Comparison of ENCODE assay signal across 21 mouse cellular contexts in the genomic region with DNA sequence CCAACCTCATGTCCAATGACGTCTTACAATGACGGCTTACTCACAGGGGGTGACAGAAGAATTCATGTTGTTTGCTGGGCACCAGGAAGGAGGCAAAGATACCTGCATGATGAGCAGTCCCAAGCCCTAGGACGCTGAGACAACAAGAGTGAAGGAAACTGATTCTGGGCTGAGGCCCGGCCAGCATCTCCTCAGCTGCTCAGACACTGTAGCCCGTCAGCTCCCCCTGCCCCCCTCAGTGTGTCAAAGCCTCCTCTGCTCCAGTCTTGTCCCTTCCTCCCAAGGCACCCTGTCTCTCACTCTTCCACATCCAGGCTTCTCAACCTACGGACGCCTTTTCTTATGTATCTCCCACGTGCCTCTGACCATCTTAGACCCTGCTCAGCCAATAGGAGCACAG. TPM values are rescaled to one million over a fixed set of nuclear protein-coding genes. Genes with fewer than 3 reads are reported as not detected.
"Had no signal": no experiment of that assay in that cellular context is flagged by ENCODE, and none has a peak within 500 bp of the region (broad histone marks: within the 10 kb centered on the region; RNA-seq: fewer than 3 reads in every experiment).

No protein-coding gene starts in this region.

- H3K27me3 ChIP-seq: midbrain, embryonic 13.5 days; midbrain, embryonic 15.5 days; neural tube, embryonic 12.5 days; stomach, embryonic 15.5 days had no signal

- H3K27ac ChIP-seq: liver, embryonic 14.5 days; midbrain, embryonic 13.5 days; midbrain, embryonic 15.5 days; neural tube, embryonic 12.5 days; stomach, embryonic 15.5 days; stomach, postnatal 0 days had no signal

- H3K36me3 ChIP-seq: midbrain, embryonic 13.5 days; midbrain, embryonic 15.5 days; neural tube, embryonic 12.5 days; stomach, embryonic 15.5 days had no signal

- H3K9me3 ChIP-seq: midbrain, embryonic 13.5 days; midbrain, embryonic 15.5 days; neural tube, embryonic 12.5 days; stomach, embryonic 15.5 days had no signal

- H3K4me3 ChIP-seq: midbrain, embryonic 13.5 days; midbrain, embryonic 15.5 days; neural tube, embryonic 12.5 days; stomach, embryonic 15.5 days had no signal

- H3K4me1 ChIP-seq: midbrain, embryonic 13.5 days; midbrain, embryonic 15.5 days; neural tube, embryonic 12.5 days; stomach, embryonic 15.5 days had no signal

- H3K4me2 ChIP-seq: lung, embryonic 14.5 days; midbrain, embryonic 11.5 days; midbrain, embryonic 13.5 days; midbrain, embryonic 15.5 days; neural tube, embryonic 12.5 days; stomach, embryonic 15.5 days had no signal

- H3K9ac ChIP-seq: liver, embryonic 14.5 days; lung, embryonic 14.5 days; midbrain, embryonic 13.5 days; midbrain, embryonic 15.5 days; neural tube, embryonic 12.5 days; stomach, embryonic 15.5 days had no signal

- DNase-seq: lung, adult 18-20 months; lung, embryonic 14.5 days; lung, postnatal 10 days; lung, postnatal 4 days; right cerebral cortex, postnatal 14 days; thymus, adult 18-20 months; thymus, postnatal 14 days; thymus, postnatal 36 days had no signal

RNA-seq across cellular contexts. Expression of a gene that starts 14.7 kb away (rescaled TPM):
- polyA plus RNA-seq: liver, embryonic 14.5 days; liver, embryonic 16.5 days; lung, embryonic 14.5 days; lung, embryonic 16.5 days; midbrain, embryonic 11.5 days; midbrain, embryonic 13.5 days; midbrain, embryonic 15.5 days; midbrain, postnatal 0 days; neural tube, embryonic 12.5 days; neural tube, embryonic 14.5 days; spleen, adult 2 months; stomach, embryonic 15.5 days; stomach, postnatal 0 days; thymus, postnatal 0 days had no signal

RNA-seq across cellular contexts. Expression of a gene that starts 31.6 kb away (rescaled TPM):
- polyA plus RNA-seq: liver, embryonic 14.5 days; liver, embryonic 16.5 days; lung, embryonic 14.5 days; lung, embryonic 16.5 days; midbrain, embryonic 11.5 days; midbrain, embryonic 13.5 days; midbrain, embryonic 15.5 days; midbrain, postnatal 0 days; neural tube, embryonic 12.5 days; neural tube, embryonic 14.5 days; stomach, postnatal 0 days had no signal

RNA-seq across cellular contexts. Expression of a gene that starts 37.9 kb away (rescaled TPM):
- polyA plus RNA-seq: liver, embryonic 14.5 days; liver, embryonic 16.5 days; lung, embryonic 14.5 days; lung, embryonic 16.5 days; midbrain, embryonic 11.5 days; midbrain, embryonic 13.5 days; midbrain, postnatal 0 days; spleen, adult 2 months; stomach, embryonic 15.5 days; stomach, postnatal 0 days had no signal

RNA-seq across cellular contexts. Expression of a gene that starts 47.7 kb away (rescaled TPM):
- polyA plus RNA-seq: liver, embryonic 14.5 days; liver, embryonic 16.5 days; lung, embryonic 14.5 days; lung, embryonic 16.5 days; midbrain, embryonic 11.5 days; midbrain, embryonic 13.5 days; midbrain, embryonic 15.5 days; midbrain, postnatal 0 days; neural tube, embryonic 12.5 days; neural tube, embryonic 14.5 days; spleen, adult 2 months; stomach, embryonic 15.5 days; stomach, postnatal 0 days had no signal

RNA-seq across cellular contexts. Expression of a gene that starts 57.0 kb away (rescaled TPM):
- polyA plus RNA-seq: liver, embryonic 14.5 days; liver, embryonic 16.5 days; lung, embryonic 14.5 days; lung, embryonic 16.5 days; midbrain, embryonic 11.5 days; midbrain, embryonic 13.5 days; midbrain, embryonic 15.5 days; midbrain, postnatal 0 days; neural tube, embryonic 12.5 days; neural tube, embryonic 14.5 days; stomach, embryonic 15.5 days; stomach, postnatal 0 days had no signal
